Mouse (Mus musculus): Measurements from ENCODE around the gene Olfm1. TPM values are rescaled to one million over a fixed set of nuclear protein-coding genes. Genes with fewer than 3 reads are reported as not detected.

Olfm1 gene
- polyA plus RNA-seq, 1 experiment from 2014 or later: 113 TPM

GRCm38 (mm10) chr2:28174441-28174840 is 18.4 kb upstream of the Olfm1 start:
- H3K36me3 ChIP-seq: no peaks in the 10 kb centered on the region
- 84% methylated on average over 3 of the region's 3 CpGs for WGBS
- no peak overlapping the region for H3K27ac ChIP-seq
- H3K9me3 ChIP-seq: 0 out of 2 replicates have a peak, but pooled peaks cover 2% of the 10 kb centered on the region
- no peaks in the 10 kb centered on the region for H3K4me1 ChIP-seq (replicated peaks)
- no peak overlapping the region for H3K4me3 ChIP-seq
- H3K27me3 ChIP-seq (ENCODE audit: insufficient read depth, poor library complexity, severe bottlenecking): no peaks in the 10 kb centered on the region
- no peak for DNase-seq (ENCODE audit: low spot score)

GRCm38 (mm10) chr2:28178600-28178999 is 14.2 kb upstream of the Olfm1 start:
- WGBS: 81% methylated on average over 6 of the region's 6 CpGs
- no peaks in the 10 kb centered on the region for H3K36me3 ChIP-seq
- no peaks in the 10 kb centered on the region for H3K27me3 ChIP-seq (ENCODE audit: insufficient read depth, poor library complexity, severe bottlenecking)
- H3K9me3 ChIP-seq: 0 out of 2 replicates have a peak, but pooled peaks cover 2% of the 10 kb centered on the region
- no peak overlapping the region for H3K27ac ChIP-seq
- H3K4me1 ChIP-seq (replicated peaks): peaks cover 14% of the 10 kb centered on the region
- H3K4me3 ChIP-seq: no peak overlapping the region
- no peak for DNase-seq (ENCODE audit: low spot score)

- Histone ChIP-seq H3K4me3 (no peak overlapping the region), H3K27ac (no peak overlapping the region), H3K4me1 (replicated peaks) (peaks cover 14% of the 10 kb centered on the region), H3K27me3 (ENCODE audit: insufficient read depth, poor library complexity, severe bottlenecking) (no peaks in the 10 kb centered on the region), H3K36me3 (no peaks in the 10 kb centered on the region), H3K9me3 (peaks cover 4% of the 10 kb centered on the region; the same call in 1 of the 2 replicates)
- no peak for DNase-seq (ENCODE audit: low spot score)
- WGBS: 86% methylated on average over 3 of the region's 3 CpGs
Observed at GRCm38 (mm10) chr2:28180053-28180452, 12.7 kb upstream of the Olfm1 start.

GRCm38 (mm10) chr2:28188398-28188944 is 4.3 kb upstream of the Olfm1 start:
- Histone ChIP-seq H3K27ac (0 out of 2 replicates have a peak overlapping the region, but pooled peaks have one; percentile 5), H3K4me1 (replicated peaks) (peaks cover 27% of the 10 kb centered on the region), H3K4me3 (no peak overlapping the region), H3K27me3 (ENCODE audit: insufficient read depth, poor library complexity, severe bottlenecking) (peaks cover 17% of the 10 kb centered on the region), H3K36me3 (no peaks in the 10 kb centered on the region), H3K9me3 (peaks cover 3% of the 10 kb centered on the region; the same call in 1 of the 2 replicates)
- DNase-seq (ENCODE audit: low spot score): no peak
- WGBS: 44% methylated on average over 8 of the region's 8 CpGs

GRCm38 (mm10) chr2:28193690-28194087 is 897 bp downstream of the Olfm1 start:
- H3K9me3 ChIP-seq: no peaks in the 10 kb centered on the region
- H3K36me3 ChIP-seq: no peaks in the 10 kb centered on the region
- WGBS: 22% methylated on average over 12 of the region's 12 CpGs
- peak overlapping the region; percentile 90 for H3K27ac ChIP-seq
- no peak for DNase-seq (ENCODE audit: low spot score)
- H3K27me3 ChIP-seq (ENCODE audit: insufficient read depth, poor library complexity, severe bottlenecking): peaks cover 33% of the 10 kb centered on the region
- H3K4me1 ChIP-seq (replicated peaks): peaks cover 62% of the 10 kb centered on the region
- H3K4me3 ChIP-seq: peak overlapping the region; percentile 83

- peaks cover 59% of the 10 kb centered on the region for H3K4me1 ChIP-seq (replicated peaks)
Observed at GRCm38 (mm10) chr2:28194962-28195617, 2.3 kb downstream of the Olfm1 start.

GRCm38 (mm10) chr2:28195726-28196125 is 2.9 kb downstream of the Olfm1 start:
- Histone ChIP-seq H3K9me3 (no peaks in the 10 kb centered on the region), H3K36me3 (no peaks in the 10 kb centered on the region), H3K27me3 (ENCODE audit: insufficient read depth, poor library complexity, severe bottlenecking) (peaks cover 33% of the 10 kb centered on the region), H3K4me1 (replicated peaks) (peaks cover 59% of the 10 kb centered on the region), H3K4me3 (peak overlapping the region; percentile 83; the same call in 1 of the 2 replicates), H3K27ac (peak overlapping the region; percentile 62; the same call in 1 of the 2 replicates)
- peak; percentile 20 for DNase-seq (ENCODE audit: low spot score)
- 67% methylated on average over 8 of the region's 8 CpGs for WGBS

More at GRCm38 (mm10) chr2:28194962-28195617, 2.3 kb downstream of the Olfm1 start:
- no peaks in the 10 kb centered on the region for H3K36me3 ChIP-seq
- peak; percentile 48 for DNase-seq (ENCODE audit: low spot score)
- peak overlapping the region; percentile 90 for H3K27ac ChIP-seq
- H3K27me3 ChIP-seq (ENCODE audit: insufficient read depth, poor library complexity, severe bottlenecking): peaks cover 33% of the 10 kb centered on the region
- peak overlapping the region; percentile 83 for H3K4me3 ChIP-seq
- 44% methylated on average over 6 of the region's 6 CpGs for WGBS
- H3K9me3 ChIP-seq: no peaks in the 10 kb centered on the region

GRCm38 (mm10) chr2:28201441-28201841 is 8.6 kb downstream of the Olfm1 start:
- peaks cover 30% of the 10 kb centered on the region for H3K4me1 ChIP-seq (replicated peaks)
- no peak overlapping the region for H3K27ac ChIP-seq
- no peaks in the 10 kb centered on the region for H3K36me3 ChIP-seq
- 82% methylated on average over 3 of the region's 3 CpGs for WGBS
- no peak overlapping the region for H3K4me3 ChIP-seq
- no peak for DNase-seq (ENCODE audit: low spot score)
- H3K27me3 ChIP-seq (ENCODE audit: insufficient read depth, poor library complexity, severe bottlenecking): peaks cover 12% of the 10 kb centered on the region
- H3K9me3 ChIP-seq: no peaks in the 10 kb centered on the region

GRCm38 (mm10) chr2:28204167-28204566 is 11.4 kb downstream of the Olfm1 start:
- 7% methylated on average over 9 of the region's 9 CpGs for WGBS
- peaks cover 14% of the 10 kb centered on the region for H3K36me3 ChIP-seq
- peaks cover 25% of the 10 kb centered on the region for H3K27me3 ChIP-seq (ENCODE audit: insufficient read depth, poor library complexity, severe bottlenecking)
- H3K27ac ChIP-seq: no peak overlapping the region; the same call in 1 of the 2 replicates
- no peak overlapping the region for H3K4me3 ChIP-seq
- peaks cover 39% of the 10 kb centered on the region for H3K4me1 ChIP-seq (replicated peaks)
- H3K9me3 ChIP-seq: no peaks in the 10 kb centered on the region
- peak; percentile 92 for DNase-seq (ENCODE audit: low spot score)

- Histone ChIP-seq H3K27ac (peak overlapping the region; percentile 86), H3K27me3 (ENCODE audit: insufficient read depth, poor library complexity, severe bottlenecking) (peaks cover 25% of the 10 kb centered on the region), H3K9me3 (no peaks in the 10 kb centered on the region), H3K4me3 (peak overlapping the region; percentile 71), H3K4me1 (replicated peaks) (peaks cover 46% of the 10 kb centered on the region), H3K36me3 (peaks cover 18% of the 10 kb centered on the region)
- no peak for DNase-seq (ENCODE audit: low spot score)
- WGBS: 13% methylated on average over 19 of the region's 19 CpGs
Observed at GRCm38 (mm10) chr2:28204677-28205466, 12.1 kb downstream of the Olfm1 start.

- peaks cover 52% of the 10 kb centered on the region for H3K4me1 ChIP-seq (replicated peaks)
- peak; percentile 84 for DNase-seq (ENCODE audit: low spot score)
- under 1% methylated on average over 49 of the region's 49 CpGs for WGBS
- peak overlapping the region; percentile 86 for H3K27ac ChIP-seq
- H3K9me3 ChIP-seq: no peaks in the 10 kb centered on the region
- H3K27me3 ChIP-seq (ENCODE audit: insufficient read depth, poor library complexity, severe bottlenecking): peaks cover 25% of the 10 kb centered on the region
- H3K36me3 ChIP-seq: peaks cover 24% of the 10 kb centered on the region
- peak overlapping the region; percentile 71 for H3K4me3 ChIP-seq
Observed at GRCm38 (mm10) chr2:28205467-28205805, 12.6 kb downstream of the Olfm1 start.

- peaks cover 56% of the 10 kb centered on the region for H3K4me1 ChIP-seq (replicated peaks)
- peak overlapping the region; percentile 86 for H3K27ac ChIP-seq
- H3K27me3 ChIP-seq (ENCODE audit: insufficient read depth, poor library complexity, severe bottlenecking): peaks cover 25% of the 10 kb centered on the region
- peak overlapping the region; percentile 71 for H3K4me3 ChIP-seq
- H3K36me3 ChIP-seq: peaks cover 24% of the 10 kb centered on the region
- peak; percentile 63 for DNase-seq (ENCODE audit: low spot score)
- H3K9me3 ChIP-seq: no peaks in the 10 kb centered on the region
- WGBS: 4% methylated on average over 48 of the region's 51 CpGs
Observed at GRCm38 (mm10) chr2:28205870-28206421, 13.2 kb downstream of the Olfm1 start.

All from hindbrain, embryonic 10.5 days (tissue).